Mouse (Mus musculus) induced T-regulatory cell, adult 2 months (primary cell): ENCODE measurements at regions not wholly inside any gene's neighbourhood (a gene's known extent, or its start where the extent isn't known, plus 50 kb on each side); places are given as distances from the start of the nearest gene placed in this dataset.
A peak's percentile ranks its signal among the peaks of the same experiment; 100 is the strongest.

Experiments
- DNase-seq: peaks from one replicate; pipeline ENCODE4 v3.0.0-alpha.2; 2012; ENCODE audit warnings: low read depth

GRCm38 (mm10) chr11:17743821-17744220 lies 209.9 kb downstream of the Etaa1 start:
- no peak for DNase-seq

GRCm38 (mm10) chr11:17750345-17750744 lies 203.3 kb downstream of the Etaa1 start:
- DNase-seq: no peak

- no peak for DNase-seq
Measured at GRCm38 (mm10) chr11:17759224-17759623, 194.5 kb downstream of the Etaa1 start.

GRCm38 (mm10) chr11:17763411-17763810 lies 190.3 kb downstream of the Etaa1 start:
- DNase-seq: no peak

- no peak for DNase-seq
Measured at GRCm38 (mm10) chr11:17764146-17764545, 189.5 kb downstream of the Etaa1 start.

- no peak for DNase-seq
Measured at GRCm38 (mm10) chr11:17768345-17768759, 185.3 kb downstream of the Etaa1 start.

- no peak for DNase-seq
Measured at GRCm38 (mm10) chr11:17768837-17769466, 184.7 kb downstream of the Etaa1 start.

GRCm38 (mm10) chr11:17797632-17798031 lies 156.0 kb downstream of the Etaa1 start:
- no peak for DNase-seq

- DNase-seq: no peak
Measured at GRCm38 (mm10) chr11:17807851-17808250, 145.8 kb downstream of the Etaa1 start.

GRCm38 (mm10) chr11:17811829-17812559 lies 141.7 kb downstream of the Etaa1 start:
- no peak for DNase-seq

- no peak for DNase-seq
Measured at GRCm38 (mm10) chr11:17842642-17843041, 111.0 kb downstream of the Etaa1 start.

GRCm38 (mm10) chr11:17852405-17852804 lies 101.3 kb downstream of the Etaa1 start:
- peak; percentile 20 for DNase-seq

GRCm38 (mm10) chr11:17853246-17853804 lies 100.3 kb downstream of the Etaa1 start:
- DNase-seq: no peak

GRCm38 (mm10) chr11:17853832-17854231 lies 99.8 kb downstream of the Etaa1 start:
- DNase-seq: no peak

GRCm38 (mm10) chr11:17859364-17860131 lies 94.1 kb downstream of the Etaa1 start:
- no peak for DNase-seq

GRCm38 (mm10) chr11:17864833-17865397 lies 88.8 kb downstream of the Etaa1 start:
- no peak for DNase-seq

- no peak for DNase-seq
Measured at GRCm38 (mm10) chr11:17870690-17871089, 83.0 kb downstream of the Etaa1 start.

- no peak for DNase-seq
Measured at GRCm38 (mm10) chr11:17871920-17872319, 81.8 kb downstream of the Etaa1 start.

GRCm38 (mm10) chr11:17883276-17883675 lies 70.4 kb downstream of the Etaa1 start:
- no peak for DNase-seq
